Mouse (Mus musculus) midbrain, embryonic 15.5 days (tissue): Measurements from ENCODE around the gene Trim7. TPM values are rescaled to one million over a fixed set of nuclear protein-coding genes. Genes with fewer than 3 reads are reported as not detected.

ENCODE experiments used
- ATAC-seq: fragments of 200-750 bp; cut with Nextera tagmentation; replicated peaks from 2 replicates; pipeline ENCODE4 v1.8.0; 2017; ENCODE audit warnings: moderate TSS enrichment
- H3K27ac ChIP-seq: fragments of 300-500 bp; sonication (generic); 2 replicates; pipeline ENCODE4 v1.5.1; 2015; ENCODE audit warnings: mild to moderate bottlenecking, inconsistent platforms
- H3K27me3 ChIP-seq: fragments of 300-500 bp; sonication (generic); replicated peaks from 2 replicates; pipeline ENCODE4 v1.6.1; 2015; ENCODE audit warnings: inconsistent platforms
- H3K36me3 ChIP-seq: fragments of 300-500 bp; sonication (generic); replicated peaks from 2 replicates; pipeline ENCODE4 v1.6.1; 2015; ENCODE audit warnings: inconsistent platforms
- H3K4me1 ChIP-seq: fragments of 300-500 bp; sonication (generic); 2 replicates; pipeline ENCODE4 v1.6.1; 2015; ENCODE audit warnings: inconsistent platforms
- H3K4me2 ChIP-seq: fragments of 300-500 bp; sonication (generic); 2 replicates; pipeline ENCODE4 v1.6.1; 2015; ENCODE audit warnings: inconsistent platforms, mild to moderate bottlenecking, moderate library complexity
- H3K4me3 ChIP-seq: fragments of 300-500 bp; sonication (generic); 2 replicates; pipeline ENCODE4 v1.5.1; 2015; ENCODE audit warnings: mild to moderate bottlenecking, inconsistent platforms
- H3K9ac ChIP-seq: fragments of 300-500 bp; sonication (generic); 2 replicates; pipeline ENCODE4 v1.6.1; 2015; ENCODE audit warnings: mild to moderate bottlenecking, inconsistent platforms
- H3K9me3 ChIP-seq: fragments of 300-500 bp; sonication (generic); 2 replicates; pipeline ENCODE4 v1.6.1; 2016; ENCODE audit warnings: inconsistent platforms
- WGBS: fragments of 180-500 bp; shearing (Covaris S2); methylation state at CpG from one replicate; pipeline ENCODE4 v1.1.7; 2015; ENCODE audit warnings: mixed read lengths; 5-methylcytosine and 5-hydroxymethylcytosine counted together
- polyA plus RNA-seq: library from polyadenylated mRNA; unstranded; fragments of >200 nt; fragmentation: Nextera tagmentation; extraction: Ambion mirVana; gene quantifications from 2 replicates; pipeline ENCODE4 v1.2.1, GENCODE M21; 2015

Gene Trim7
- polyA plus RNA-seq, 1 experiment from 2014 or later = 2.3 TPM

- H3K27ac ChIP-seq = peak overlapping the region; percentile 77
- H3K9me3 ChIP-seq = no peaks in the 10 kb centered on the region
- WGBS = under 1% methylated on average over 30 of the region's 30 CpGs
- peaks cover 18% of the 10 kb centered on the region for H3K4me1 ChIP-seq
- H3K9ac ChIP-seq = peak overlapping the region; percentile 70
- H3K36me3 ChIP-seq = no peaks in the 10 kb centered on the region
- peak; percentile 90 for ATAC-seq
- H3K4me3 ChIP-seq = peak overlapping the region; percentile 58
- H3K4me2 ChIP-seq = peak overlapping the region; percentile 59
- 0 out of 2 replicates have a peak, but pooled peaks cover 3% of the 10 kb centered on the region for H3K27me3 ChIP-seq
These were observed 8.0 kb downstream of the Trim7 start for GRCm38 (mm10) chr11:48833731-48834639.

GRCm38 (mm10) chr11:48835923-48836322 lies 10.0 kb downstream of the Trim7 start:
- Histone ChIP-seq H3K36me3 (no peaks in the 10 kb centered on the region), H3K27ac (no peak overlapping the region), H3K9ac (no peak overlapping the region), H3K27me3 (peaks cover 7% of the 10 kb centered on the region; the same call in 1 of the 2 replicates), H3K4me1 (peaks cover 18% of the 10 kb centered on the region), H3K4me3 (no peak overlapping the region), H3K9me3 (no peaks in the 10 kb centered on the region), H3K4me2 (no peak overlapping the region)
- WGBS = 81% methylated on average over 6 of the region's 6 CpGs
- no peak for ATAC-seq

- 6% methylated on average over 11 of the region's 11 CpGs for WGBS
- Histone ChIP-seq H3K4me3 (peak overlapping the region; percentile 86), H3K27me3 (peaks cover 7% of the 10 kb centered on the region; the same call in 1 of the 2 replicates), H3K36me3 (no peaks in the 10 kb centered on the region), H3K4me1 (peaks cover 18% of the 10 kb centered on the region), H3K27ac (peak overlapping the region; percentile 71), H3K9me3 (no peaks in the 10 kb centered on the region), H3K4me2 (peak overlapping the region; percentile 79), H3K9ac (peak overlapping the region; percentile 80)
- 0 out of 2 replicates have a peak, but pooled peaks have one; percentile 1 for ATAC-seq
These were observed 11.0 kb downstream of the Trim7 start for GRCm38 (mm10) chr11:48836990-48837309.

GRCm38 (mm10) chr11:48837310-48838180 lies 11.6 kb downstream of the Trim7 start:
- under 1% methylated on average over 77 of the region's 77 CpGs for WGBS
- H3K4me1 ChIP-seq = peaks cover 18% of the 10 kb centered on the region
- H3K27me3 ChIP-seq = peaks cover 7% of the 10 kb centered on the region; the same call in 1 of the 2 replicates
- no peaks in the 10 kb centered on the region for H3K36me3 ChIP-seq
- H3K9me3 ChIP-seq = no peaks in the 10 kb centered on the region
- peak; percentile 43 for ATAC-seq
- H3K27ac ChIP-seq = peak overlapping the region; percentile 71
- peak overlapping the region; percentile 80 for H3K9ac ChIP-seq
- peak overlapping the region; percentile 79 for H3K4me2 ChIP-seq
- peak overlapping the region; percentile 86 for H3K4me3 ChIP-seq

GRCm38 (mm10) chr11:48838181-48838797 lies 12.3 kb downstream of the Trim7 start:
- WGBS = 2% methylated on average over 16 of the region's 16 CpGs
- no peaks in the 10 kb centered on the region for H3K9me3 ChIP-seq
- peak overlapping the region; percentile 86 for H3K4me3 ChIP-seq
- peak overlapping the region; percentile 79 for H3K4me2 ChIP-seq
- H3K36me3 ChIP-seq = no peaks in the 10 kb centered on the region
- H3K27ac ChIP-seq = peak overlapping the region; percentile 71
- H3K9ac ChIP-seq = peak overlapping the region; percentile 80
- H3K27me3 ChIP-seq = peaks cover 7% of the 10 kb centered on the region; the same call in 1 of the 2 replicates
- H3K4me1 ChIP-seq = peaks cover 15% of the 10 kb centered on the region
- ATAC-seq = peak; percentile 11

GRCm38 (mm10) chr11:48838879-48839680 lies 13.1 kb downstream of the Trim7 start:
- no peak overlapping the region for H3K27ac ChIP-seq
- peak overlapping the region; percentile 86; the same call in 1 of the 2 replicates for H3K4me3 ChIP-seq
- peaks cover 15% of the 10 kb centered on the region for H3K4me1 ChIP-seq
- H3K9ac ChIP-seq = peak overlapping the region; percentile 80; the same call in 1 of the 2 replicates
- H3K36me3 ChIP-seq = no peaks in the 10 kb centered on the region
- H3K4me2 ChIP-seq = peak overlapping the region; percentile 79
- 70% methylated on average over 10 of the region's 10 CpGs for WGBS
- no peaks in the 10 kb centered on the region for H3K9me3 ChIP-seq
- H3K27me3 ChIP-seq = peaks cover 7% of the 10 kb centered on the region; the same call in 1 of the 2 replicates
- ATAC-seq = no peak

GRCm38 (mm10) chr11:48840805-48841204 lies 14.9 kb downstream of the Trim7 start:
- Histone ChIP-seq H3K27ac (no peak overlapping the region), H3K4me1 (peaks cover 15% of the 10 kb centered on the region), H3K36me3 (no peaks in the 10 kb centered on the region), H3K9ac (no peak overlapping the region), H3K9me3 (no peaks in the 10 kb centered on the region), H3K4me3 (no peak overlapping the region), H3K4me2 (no peak overlapping the region), H3K27me3 (peaks cover 7% of the 10 kb centered on the region; the same call in 1 of the 2 replicates)
- ATAC-seq = no peak

- H3K36me3 ChIP-seq = no peaks in the 10 kb centered on the region
These were observed 15.3 kb downstream of the Trim7 start for GRCm38 (mm10) chr11:48841213-48841612.

GRCm38 (mm10) chr11:48842378-48842792 lies 16.4 kb downstream of the Trim7 start:
- Histone ChIP-seq H3K9ac (no peak overlapping the region), H3K36me3 (no peaks in the 10 kb centered on the region), H3K4me1 (peaks cover 9% of the 10 kb centered on the region), H3K4me2 (no peak overlapping the region), H3K9me3 (no peaks in the 10 kb centered on the region), H3K4me3 (no peak overlapping the region), H3K27ac (no peak overlapping the region), H3K27me3 (peaks cover 4% of the 10 kb centered on the region; the same call in 1 of the 2 replicates)
- 79% methylated on average over 4 of the region's 4 CpGs for WGBS
- no peak for ATAC-seq

More at GRCm38 (mm10) chr11:48841213-48841612, 15.3 kb downstream of the Trim7 start:
- Histone ChIP-seq H3K4me2 (no peak overlapping the region), H3K4me3 (no peak overlapping the region), H3K27me3 (peaks cover 7% of the 10 kb centered on the region; the same call in 1 of the 2 replicates), H3K27ac (no peak overlapping the region), H3K9me3 (no peaks in the 10 kb centered on the region), H3K4me1 (peaks cover 15% of the 10 kb centered on the region), H3K9ac (no peak overlapping the region)
- WGBS = 87% methylated on average over 5 of the region's 5 CpGs
- no peak for ATAC-seq

GRCm38 (mm10) chr11:48843202-48843601 lies 17.3 kb downstream of the Trim7 start:
- Histone ChIP-seq H3K9me3 (no peaks in the 10 kb centered on the region), H3K9ac (no peak overlapping the region), H3K4me2 (no peak overlapping the region), H3K36me3 (no peaks in the 10 kb centered on the region), H3K4me3 (no peak overlapping the region), H3K27ac (no peak overlapping the region), H3K27me3 (peaks cover 4% of the 10 kb centered on the region; the same call in 1 of the 2 replicates), H3K4me1 (peaks cover 6% of the 10 kb centered on the region)
- 81% methylated on average over 11 of the region's 11 CpGs for WGBS
- ATAC-seq = no peak

GRCm38 (mm10) chr11:48844309-48844708 lies 18.4 kb downstream of the Trim7 start:
- ATAC-seq = no peak
- no peak overlapping the region for H3K27ac ChIP-seq
- H3K4me3 ChIP-seq = no peak overlapping the region
- H3K4me2 ChIP-seq = no peak overlapping the region
- H3K4me1 ChIP-seq = no peaks in the 10 kb centered on the region
- H3K36me3 ChIP-seq = no peaks in the 10 kb centered on the region
- H3K9ac ChIP-seq = no peak overlapping the region
- H3K9me3 ChIP-seq = no peaks in the 10 kb centered on the region
- 48% methylated on average over 6 of the region's 6 CpGs for WGBS
- peaks cover 2% of the 10 kb centered on the region; the same call in 1 of the 2 replicates for H3K27me3 ChIP-seq
